Mouse (Mus musculus) liver (tissue): ENCODE results near the gene Cyp2u1.

Experiments used
- DNase-seq: peaks from one replicate; pipeline ENCODE4 v3.0.0-alpha.2; 2020; ENCODE audit warnings: mixed read lengths

Gene Cyp2u1

DNA sequence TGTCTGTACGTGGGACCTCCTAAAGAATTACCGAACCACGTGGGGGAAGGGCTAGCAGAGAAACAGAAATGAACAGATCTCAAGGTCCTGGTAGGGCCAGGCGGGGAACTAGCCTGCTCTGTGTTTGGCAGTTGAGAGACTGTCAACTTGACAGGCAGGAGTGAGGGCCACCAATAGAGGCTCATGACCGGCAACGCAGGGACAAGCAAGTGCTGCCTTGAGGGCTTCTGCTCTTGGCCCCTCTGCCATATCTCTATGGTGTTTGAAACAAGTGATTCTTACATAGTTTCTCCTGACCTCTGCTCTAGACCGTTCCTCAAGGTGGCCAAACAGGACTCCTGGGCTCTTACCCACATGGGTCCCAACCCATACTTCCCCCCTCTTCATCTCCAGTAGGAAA lies 51.4 kb downstream of the Cyp2u1 start:
- DNase-seq = no peak

DNA sequence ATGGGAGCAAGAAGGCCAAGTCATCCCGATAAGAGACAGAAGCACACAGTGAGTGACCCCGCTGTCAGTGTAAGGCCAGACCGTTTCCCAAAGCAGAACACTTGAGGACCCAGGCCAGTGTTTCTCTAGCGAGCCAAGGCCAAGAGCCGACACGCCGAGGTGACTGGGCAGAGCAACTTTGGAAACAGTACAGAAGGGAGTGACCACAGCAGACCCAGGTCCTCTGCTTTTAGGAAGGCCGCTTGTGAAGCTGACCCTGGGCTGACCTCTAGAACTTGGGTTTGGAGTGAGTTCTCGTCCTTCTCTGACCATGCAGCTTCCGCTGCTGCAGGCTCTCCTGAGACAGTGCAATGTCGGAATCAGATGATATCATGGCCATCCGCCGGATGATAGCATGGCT lies 52.0 kb downstream of the Cyp2u1 start:
- DNase-seq = no peak

- DNase-seq = no peak
Measured at GRCm38 (mm10) chr3:131250283-131250682, 52.7 kb downstream of the Cyp2u1 start.

DNA sequence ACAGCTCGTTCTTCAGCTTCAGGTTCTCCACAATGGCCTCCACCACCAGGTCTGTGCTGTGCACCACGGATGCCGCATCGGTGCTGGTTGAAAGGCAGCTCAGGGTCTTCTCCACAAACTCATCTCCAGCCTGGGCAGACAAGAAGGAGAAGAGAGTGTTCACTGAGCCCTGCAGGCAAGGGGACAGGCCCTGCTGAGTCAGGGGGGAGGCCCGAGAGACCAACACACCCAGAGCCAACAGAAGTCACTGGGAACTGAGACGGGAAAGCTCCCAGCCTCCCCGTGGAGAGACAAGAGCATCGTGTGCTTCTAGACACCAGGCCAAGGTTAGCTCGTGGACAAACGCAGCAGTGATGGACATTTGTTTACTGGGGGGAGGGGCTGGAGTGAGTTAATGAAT lies 54.6 kb downstream of the Cyp2u1 start:
- DNase-seq = no peak

- no peak for DNase-seq
Measured at GRCm38 (mm10) chr3:131247851-131248250, 55.2 kb downstream of the Cyp2u1 start.

DNA sequence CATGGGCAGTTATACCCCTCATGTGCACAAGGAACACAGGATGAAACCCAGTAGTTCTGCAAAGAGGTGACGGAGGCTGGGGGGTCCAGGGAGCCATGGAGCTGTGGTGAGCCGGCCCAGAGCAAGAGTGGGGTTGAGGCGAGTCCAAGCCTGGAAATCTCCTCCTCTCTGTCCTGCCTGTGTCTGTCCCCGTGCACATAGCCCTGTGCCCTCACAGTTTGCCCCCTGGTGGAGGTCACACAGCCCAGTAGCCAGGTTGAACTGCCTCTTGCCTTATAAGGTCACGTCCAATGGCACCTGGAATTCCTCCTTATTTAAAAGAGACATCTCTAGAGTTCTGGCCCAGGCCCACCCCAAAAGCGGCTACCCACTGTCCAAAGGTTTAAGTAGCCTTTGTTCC lies 55.6 kb downstream of the Cyp2u1 start:
- no peak for DNase-seq

DNA sequence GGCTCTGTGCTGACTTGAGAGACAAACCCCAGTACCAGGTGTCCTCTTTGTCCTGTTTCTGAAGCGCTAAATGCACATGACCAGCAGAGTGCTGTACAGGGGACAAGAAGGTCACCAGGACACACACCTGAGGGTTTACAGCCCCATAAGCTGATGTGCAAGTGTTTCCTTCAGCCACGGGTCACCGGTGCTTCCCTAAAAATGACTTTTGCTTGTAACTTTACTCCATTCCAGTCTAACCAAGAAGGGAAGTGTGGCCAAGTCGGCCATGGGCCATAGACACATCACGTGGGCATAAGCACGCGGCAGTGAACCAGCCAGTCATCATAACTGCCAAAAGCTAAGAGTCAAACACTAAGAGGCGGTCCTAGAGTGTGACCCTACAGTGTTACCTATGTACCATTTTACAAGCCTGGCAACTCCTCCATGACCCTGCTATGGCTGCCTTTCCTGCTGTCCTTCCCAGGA lies 56.4 kb downstream of the Cyp2u1 start:
- DNase-seq = no peak

GRCm38 (mm10) chr3:131245766-131246578 lies 57.1 kb downstream of the Cyp2u1 start:
- DNase-seq = peak; percentile 36
